In genomic region chr12:84752131-84752977, GRCm38 (mm10) we compare ENCODE assay signal across 8 mouse cellular contexts. TPM values are rescaled to one million over a fixed set of nuclear protein-coding genes. Genes with fewer than 3 reads are reported as not detected.
DNase-seq lines count a peak whose midpoint lies in the region; ATAC-seq and TF ChIP-seq lines count a peak whose summit lies in the region.

No protein-coding gene starts in this region.

- intact Hi-C loops in left cerebral cortex, adult 2 months (cut with DNase I) = loop anchor here (5.0 to 10.0 kb wide), 2 partner anchors 80 to 288 kb away; no protein-coding TSS in a partner anchor

- TF ChIP-seq CTCF in left cerebral cortex, adult 2 months (IDR thresholded peaks at IDR 0.05) = no peak
- TF ChIP-seq CTCF in cerebellum, adult 2 months (IDR thresholded peaks at IDR 0.05; ENCODE audit: borderline replicate concordance, insufficient read depth, low read depth, low read length) = no peak

- peak; percentile 24 to 57; a peak in 3 of 4 replicates for ATAC-seq in hematopoietic stem cell, adult 5-6 weeks (replicated peaks in 1 of 2; ENCODE audit: insufficient read depth in 1 of 2, low FRiP score in 2 of 2, low TSS enrichment in 1 of 2, low read depth in 1 of 2, poor library complexity in 2 of 2, severe bottlenecking in 2 of 2)
- ATAC-seq in megakaryocyte progenitor cell, adult 5-6 weeks (replicated peaks; ENCODE audit: poor library complexity) = peak; percentile 63

- peaks cover 18% of the 10 kb centered on the region for H3K4me1 ChIP-seq in cerebellum, adult 2 months (ENCODE audit: control insufficient read depth, insufficient read depth, low read length)

- H3K27me3 ChIP-seq in cerebellum, adult 2 months (ENCODE audit: control insufficient read depth, insufficient read depth, low read length) = no peaks in the 10 kb centered on the region

- DNase-seq in left cerebral cortex, adult 2 months (ENCODE audit: extremely low spot score in 1 of 2, low spot score in 2 of 2) = no peak
- no peak for DNase-seq in left cerebral cortex, adult 11 months (ENCODE audit: low spot score)
- DNase-seq in cerebellum, adult 2 months = peak; percentile 67 to 79
- peak; percentile 77 for DNase-seq in thymus, postnatal 0 days (ENCODE audit: low spot score)
- DNase-seq in adrenal gland, adult 18-20 months (ENCODE audit: low spot score in 2 of 2) = no peak
- DNase-seq in kidney, postnatal 4 days = no peak

- TF ChIP-seq POLR2A in cerebellum, adult 2 months (IDR thresholded peaks at IDR 0.05; ENCODE audit: borderline replicate concordance, insufficient read depth, low read length) = no peak

- peak overlapping the region; percentile 32; the same call in 1 of the 2 replicates for H3K27ac ChIP-seq in left cerebral cortex, adult 2 months
- peak overlapping the region; percentile 61; the same call in 1 of the 2 replicates for H3K27ac ChIP-seq in cerebellum, adult 2 months (ENCODE audit: insufficient read depth, low read length)

- WGBS in cerebellum, adult 2 months = 14% methylated on average over 14 of the region's 14 CpGs

- no peak overlapping the region for H3K4me3 ChIP-seq in left cerebral cortex, adult 2 months
- H3K4me3 ChIP-seq in cerebellum, adult 2 months (replicated peaks; ENCODE audit: insufficient read depth, low read depth, low read length) = no peak overlapping the region

RNA-seq across cellular contexts. Expression of gene Npc2, which starts 20.6 kb away (rescaled TPM):
- total RNA-seq in left cerebral cortex, adult 2 months (2021) = 10 to 100 TPM; 25.6 to 26.4 TPM
- 54.3 and 56.3 TPM in 2 replicates for polyA plus RNA-seq in cerebellum, adult 2 months (2012; rRNA removed)
- total RNA-seq in hematopoietic stem cell, adult 5-6 weeks (2017) = 42.3 and 51.3 TPM in 2 replicates
- total RNA-seq in megakaryocyte progenitor cell, adult 5-6 weeks (2015) = 98.8 and 112 TPM in 2 replicates
- total RNA-seq in megakaryocyte progenitor cell, adult 5-6 weeks (2017) = 65.3 and 70.9 TPM in 2 replicates
- polyA plus RNA-seq in thymus, postnatal 0 days (2015; fragmentation: Nextera tagmentation; extraction: Ambion mirVana) = 89.7 and 93.1 TPM in 2 replicates
- 100 to 1,000 TPM in 1 of 2 experiments, 10 to 100 TPM in 1; 83.8 to 128 TPM for total RNA-seq in adrenal gland, adult 18-20 months (2021)

RNA-seq across cellular contexts. Expression of gene Isca2, which starts 20.7 kb away (rescaled TPM):
- 10 to 100 TPM; 55.9 to 57.7 TPM for total RNA-seq in left cerebral cortex, adult 2 months (2021)
- polyA plus RNA-seq in cerebellum, adult 2 months (2012; rRNA removed) = 110 and 111 TPM in 2 replicates
- total RNA-seq in hematopoietic stem cell, adult 5-6 weeks (2017) = 53.8 and 55.1 TPM in 2 replicates
- 98.8 and 111 TPM in 2 replicates for total RNA-seq in megakaryocyte progenitor cell, adult 5-6 weeks (2015)
- 53.8 and 67.5 TPM in 2 replicates for total RNA-seq in megakaryocyte progenitor cell, adult 5-6 weeks (2017)
- polyA plus RNA-seq in thymus, postnatal 0 days (2015; fragmentation: Nextera tagmentation; extraction: Ambion mirVana) = 156 TPM in 2 replicates
- 10 to 100 TPM; 65.2 to 77.7 TPM for total RNA-seq in adrenal gland, adult 18-20 months (2021)

RNA-seq across cellular contexts. Expression of gene Syndig1l, which starts 53.7 kb away (rescaled TPM):
- total RNA-seq in left cerebral cortex, adult 2 months (2021) = 10 to 100 TPM; 11.7 to 21.3 TPM
- 24.9 and 28.0 TPM in 2 replicates for polyA plus RNA-seq in cerebellum, adult 2 months (2012; rRNA removed)
- total RNA-seq in hematopoietic stem cell, adult 5-6 weeks (2017) = not detected in 2 replicates
- not detected in 2 replicates for total RNA-seq in megakaryocyte progenitor cell, adult 5-6 weeks (2015)
- not detected in 2 replicates for total RNA-seq in megakaryocyte progenitor cell, adult 5-6 weeks (2017)
- 0.09 TPM in 2 replicates for polyA plus RNA-seq in thymus, postnatal 0 days (2015; fragmentation: Nextera tagmentation; extraction: Ambion mirVana)
- not detected for total RNA-seq in adrenal gland, adult 18-20 months (2021)

Comparison
In these comparisons a context has a peak if more than half of its experiments do, and no peak if none do; other contexts are left out.
1. DNase-seq: peak in cerebellum, adult 2 months (2 of 2) and thymus, postnatal 0 days (single experiment); none in left cerebral cortex, adult 2 months (0 of 2), left cerebral cortex, adult 11 months (single experiment), adrenal gland, adult 18-20 months (0 of 2) and kidney, postnatal 4 days (0 of 2).
2. RNA of gene Syndig1l, which starts 53.7 kb away (total RNA-seq): 11.7 to 21.3 TPM in left cerebral cortex, adult 2 months; not detected in hematopoietic stem cell, adult 5-6 weeks, not detected in megakaryocyte progenitor cell, adult 5-6 weeks and not detected in adrenal gland, adult 18-20 months; every median in the first group is over 10 times any median in the second.